Mouse (Mus musculus) frontal cortex, postnatal 25 days (tissue): Measurements from ENCODE around the gene Lilrb4a.
"Not testable (repeated sequence)": the region's sequence is repeated elsewhere in the genome, so short reads cannot be mapped to it uniquely, and the experiment has no call there.

Experiments used
- DNase-seq, 2 experiments: peaks; one replicate each; pipeline ENCODE4 v3.0.0; 2022; ENCODE audit warnings: low spot score in 2 of 2

The Lilrb4a gene

GRCm38 (mm10) chr10:51490691-51491090 lies at the start of gene Lilrb4a:
TSS of gene Lilrb4a (plus strand) at chr10:51490956.
- DNase-seq, result not testable (repeated sequence)

DNA sequence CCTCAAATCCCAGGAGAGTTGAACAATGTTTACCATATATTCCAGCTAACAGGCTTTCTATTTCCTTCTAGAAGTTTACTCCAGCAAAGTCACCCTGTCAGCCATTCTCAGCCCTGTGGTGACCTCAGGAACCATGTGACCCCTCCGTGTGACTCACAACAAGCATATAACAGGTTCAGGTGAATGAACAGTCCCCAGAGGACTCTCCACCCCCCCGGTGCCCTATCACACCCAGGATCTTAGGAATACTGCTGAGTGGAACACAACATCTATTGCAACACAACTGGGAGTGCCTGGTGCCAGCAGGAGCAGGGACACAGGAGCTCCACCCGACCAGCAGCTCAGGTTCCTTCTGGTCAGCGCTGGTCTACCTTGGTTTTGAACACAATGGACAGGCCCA lies 39.1 kb upstream of the Lilrb4a start:
- no peak for DNase-seq

DNA sequence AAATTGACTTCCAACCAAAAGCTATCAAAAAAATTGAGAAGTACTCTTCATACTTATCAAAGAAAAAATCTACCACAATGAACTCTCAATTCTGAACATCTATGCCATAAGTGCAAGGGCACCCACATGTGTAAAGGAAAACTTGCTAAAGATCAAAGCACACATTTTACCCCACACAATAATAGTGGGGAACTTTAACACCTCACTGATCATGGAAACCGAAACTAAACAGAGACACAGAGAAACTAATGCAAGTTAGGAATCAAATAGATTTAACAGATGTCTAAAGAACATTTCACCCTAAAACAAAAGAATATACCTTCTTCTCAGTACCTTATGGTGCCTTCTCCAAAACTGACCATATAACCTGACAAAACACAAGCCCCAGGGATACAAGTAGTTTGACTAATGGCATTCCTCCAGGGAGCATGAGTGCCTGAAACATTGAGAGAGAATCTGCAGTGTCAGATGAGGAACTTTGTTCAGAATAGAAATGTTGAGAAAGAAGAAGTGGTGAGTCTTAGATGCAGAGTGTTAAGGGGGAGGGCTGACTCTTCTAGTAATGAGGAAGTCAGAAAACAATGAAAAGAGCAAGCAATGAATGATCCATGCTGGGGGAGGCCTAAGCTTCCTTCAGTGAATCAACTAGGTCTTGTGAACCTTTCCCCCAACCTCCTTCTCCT lies 37.0 kb upstream of the Lilrb4a start:
- no peak for DNase-seq

DNA sequence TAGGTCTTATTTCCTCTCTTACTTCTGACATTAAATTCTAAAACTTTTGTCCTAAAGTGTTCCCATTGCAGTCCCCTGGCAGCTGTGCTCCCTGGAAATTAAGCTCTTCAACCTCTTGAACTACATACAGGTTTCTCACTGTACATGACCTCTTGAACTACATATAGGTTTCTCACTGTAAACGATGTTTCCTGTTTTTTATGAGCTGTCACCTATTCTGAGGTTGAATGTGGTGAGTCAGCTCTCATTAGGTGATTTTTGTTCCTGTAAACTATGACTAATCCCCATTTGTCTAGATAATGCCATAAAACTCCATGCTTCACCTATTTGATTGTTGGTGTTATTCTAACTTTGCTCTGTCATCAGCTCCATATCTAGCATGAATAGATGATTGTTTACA lies 36.4 kb upstream of the Lilrb4a start:
- DNase-seq, result no peak

- DNase-seq, result no peak
Observed at GRCm38 (mm10) chr10:51455762-51456161, 35.0 kb upstream of the Lilrb4a start.

- no peak for DNase-seq
Observed at GRCm38 (mm10) chr10:51456369-51456768, 34.4 kb upstream of the Lilrb4a start.

GRCm38 (mm10) chr10:51463800-51464199 lies 27.0 kb upstream of the Lilrb4a start:
- not testable (repeated sequence) for DNase-seq

- DNase-seq, result not testable (repeated sequence)
Observed at GRCm38 (mm10) chr10:51480397-51480796, 10.4 kb upstream of the Lilrb4a start, which contains the start of the genes Gm49339 and Lilr4b. TSS of gene Gm49339 (plus strand) at chr10:51480612. TSS of gene Lilr4b (plus strand) at chr10:51480632.

- no peak for DNase-seq
Observed at GRCm38 (mm10) chr10:51520021-51520420, 29.3 kb downstream of the Lilrb4a start.

DNA sequence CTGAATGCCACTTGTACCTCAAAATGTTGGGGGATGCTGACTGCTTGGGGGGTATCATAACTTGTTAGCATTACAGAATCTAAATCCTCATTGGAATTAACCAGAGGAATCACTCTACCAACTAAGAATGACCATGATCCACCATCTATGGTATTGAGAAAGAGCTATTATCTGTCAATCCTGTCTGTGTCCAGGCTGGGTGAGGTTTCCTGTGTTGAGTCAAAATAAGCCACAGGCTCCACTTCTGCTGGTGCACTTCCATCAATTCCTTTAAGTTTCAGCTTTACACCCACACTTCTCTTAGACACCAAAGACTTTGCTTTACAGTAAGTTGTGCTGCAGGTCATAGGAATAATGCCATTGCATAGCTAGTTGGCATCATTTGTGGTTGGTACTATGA lies 30.7 kb downstream of the Lilrb4a start:
- DNase-seq, result no peak

GRCm38 (mm10) chr10:51526090-51526489 lies 35.3 kb downstream of the Lilrb4a start:
- no peak for DNase-seq

GRCm38 (mm10) chr10:51526633-51527032 lies 35.9 kb downstream of the Lilrb4a start:
- no peak for DNase-seq

- DNase-seq, result no peak
Observed at GRCm38 (mm10) chr10:51528840-51529434, 38.2 kb downstream of the Lilrb4a start.

DNA sequence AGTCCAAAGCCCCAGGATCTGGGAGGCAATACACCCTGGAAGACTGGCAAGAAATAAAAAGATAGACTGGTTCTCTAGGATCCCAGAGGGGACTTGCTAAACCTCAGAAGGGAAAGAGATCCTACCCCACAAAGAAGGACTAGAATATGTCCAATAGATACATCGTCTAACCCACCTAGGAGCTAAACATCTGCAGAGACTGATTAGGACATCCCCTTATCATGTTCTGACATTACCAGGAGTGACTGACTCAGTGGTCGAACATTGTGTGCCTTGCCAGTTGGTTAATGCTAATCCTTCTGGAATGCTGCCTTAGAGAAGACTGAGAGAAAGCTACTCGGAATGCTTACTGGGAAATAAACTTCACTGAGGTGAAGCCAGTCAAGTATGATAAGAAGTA lies 38.7 kb downstream of the Lilrb4a start:
- no peak for DNase-seq

DNA sequence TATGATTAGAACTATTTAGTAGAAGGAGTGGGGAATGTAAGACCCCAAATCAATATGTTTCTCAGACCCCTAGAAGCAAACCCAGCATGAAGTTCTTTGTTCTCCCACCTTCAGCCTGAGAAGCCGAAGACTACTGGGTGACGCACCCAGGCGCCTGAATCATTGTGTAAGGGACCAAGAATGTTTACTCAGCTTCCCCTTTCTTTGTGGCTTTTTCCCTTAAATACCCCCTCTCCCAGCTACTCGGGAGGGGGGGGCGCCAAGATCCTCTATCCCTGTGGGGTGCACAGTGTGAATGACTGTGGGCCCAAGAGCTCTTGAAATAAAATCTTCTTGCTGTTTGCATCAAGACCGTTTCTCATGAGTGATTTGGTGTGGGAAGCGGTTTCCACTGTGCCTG lies 40.1 kb downstream of the Lilrb4a start:
- no peak for DNase-seq
